Mouse (Mus musculus) spleen, adult 12 weeks (tissue): Measurements from ENCODE around the gene Slc38a3.

ENCODE experiments used
- DNase-seq: peaks from one replicate; pipeline ENCODE4 v3.0.0; 2022; ENCODE audit warnings: low spot score

Gene Slc38a3

GRCm38 (mm10) chr9:107695441-107696105 lies 26.2 kb upstream of the Slc38a3 start:
- no peak for DNase-seq

- no peak for DNase-seq
Observed at GRCm38 (mm10) chr9:107694627-107695026, 25.3 kb upstream of the Slc38a3 start.

- DNase-seq: no peak
Observed at GRCm38 (mm10) chr9:107693433-107693987, 24.2 kb upstream of the Slc38a3 start.

GRCm38 (mm10) chr9:107692785-107693184 lies 23.5 kb upstream of the Slc38a3 start:
- no peak for DNase-seq

- no peak for DNase-seq
Observed at GRCm38 (mm10) chr9:107690391-107690790, 21.1 kb upstream of the Slc38a3 start.

GRCm38 (mm10) chr9:107688939-107689338 lies 19.6 kb upstream of the Slc38a3 start:
- no peak for DNase-seq

GRCm38 (mm10) chr9:107688415-107688814 lies 19.1 kb upstream of the Slc38a3 start:
- DNase-seq: no peak

GRCm38 (mm10) chr9:107685231-107685981 lies 16.1 kb upstream of the Slc38a3 start:
- DNase-seq: no peak

GRCm38 (mm10) chr9:107682405-107682804 lies 13.1 kb upstream of the Slc38a3 start:
- no peak for DNase-seq

GRCm38 (mm10) chr9:107679501-107679900 lies 10.2 kb upstream of the Slc38a3 start, which contains the start of gene Gnat1:
Gnat1 (minus strand) TSS chr9:107679712.
- no peak for DNase-seq

GRCm38 (mm10) chr9:107678861-107679260 lies 9.5 kb upstream of the Slc38a3 start:
- no peak for DNase-seq

- peak; percentile 42 for DNase-seq
Observed at GRCm38 (mm10) chr9:107677819-107678526, 8.6 kb upstream of the Slc38a3 start.

- no peak for DNase-seq
Observed at GRCm38 (mm10) chr9:107677091-107677784, 7.9 kb upstream of the Slc38a3 start.

GRCm38 (mm10) chr9:107676302-107676701 lies 7.0 kb upstream of the Slc38a3 start:
- DNase-seq: no peak

- peak; percentile 23 for DNase-seq
Observed at GRCm38 (mm10) chr9:107675671-107676301, 6.5 kb upstream of the Slc38a3 start.

- no peak for DNase-seq
Observed at GRCm38 (mm10) chr9:107674609-107675429, 5.5 kb upstream of the Slc38a3 start.

- DNase-seq: no peak
Observed at GRCm38 (mm10) chr9:107670259-107670658, 929 bp upstream of the Slc38a3 start.

- no peak for DNase-seq
Observed at GRCm38 (mm10) chr9:107668916-107669315, 414 bp downstream of the Slc38a3 start.

- no peak for DNase-seq
Observed at GRCm38 (mm10) chr9:107668011-107668410, 1.3 kb downstream of the Slc38a3 start.

- DNase-seq: no peak
Observed at GRCm38 (mm10) chr9:107667219-107667618, 2.1 kb downstream of the Slc38a3 start.
